Mouse (Mus musculus): ENCODE results near the gene Zfp949. TPM values are rescaled to one million over a fixed set of nuclear protein-coding genes. Genes with fewer than 3 reads are reported as not detected.

Gene Zfp949
- polyA plus RNA-seq, 1 experiment = 1.5 TPM

- no peaks in the 10 kb centered on the region for H3K27me3 ChIP-seq (ENCODE audit: control insufficient read depth, insufficient read depth, insufficient read length)
- no peak overlapping the region for H3ac ChIP-seq (ENCODE audit: control insufficient read depth, insufficient read length, low read depth)
- no peak overlapping the region for H3K4me3 ChIP-seq (ENCODE audit: insufficient read depth, poor library complexity, severe bottlenecking)
- peaks cover 27% of the 10 kb centered on the region for H3K79me2 ChIP-seq (ENCODE audit: control insufficient read depth, insufficient read depth)
- peaks cover 20% of the 10 kb centered on the region for H3K79me3 ChIP-seq (ENCODE audit: low read depth)
- peaks cover 25% of the 10 kb centered on the region for H3K36me3 ChIP-seq (ENCODE audit: control insufficient read depth, insufficient read depth)
- TF ChIP-seq MYOD1 (IDR thresholded peaks at IDR 0.05; ENCODE audit: control insufficient read depth, insufficient read length, low read depth) (no peak), MYOG (IDR thresholded peaks at IDR 0.05; ENCODE audit: control insufficient read depth, extremely low read depth, insufficient read length) (no peak), MAX (IDR thresholded peaks at IDR 0.05) (no peak), FOSL1 (IDR thresholded peaks at IDR 0.05; ENCODE audit: insufficient read depth, low read length, poor library complexity, severe bottlenecking) (no peak), CTCF (IDR thresholded peaks at IDR 0.05; ENCODE audit: control insufficient read depth, insufficient read depth, insufficient read length) (no peak), CEBPB (IDR thresholded peaks at IDR 0.05; ENCODE audit: low read depth) (no peak), USF1 (IDR thresholded peaks at IDR 0.05; ENCODE audit: low read depth) (no peak)
Observed at GRCm38 (mm10) chr9:88519390-88520121, 28.3 kb upstream of the Zfp949 start.

GRCm38 (mm10) chr9:88520122-88520848 lies 27.5 kb upstream of the Zfp949 start:
- Histone ChIP-seq H3ac (ENCODE audit: control insufficient read depth, insufficient read length, low read depth) (no peak overlapping the region), H3K79me3 (ENCODE audit: low read depth) (peaks cover 20% of the 10 kb centered on the region), H3K4me3 (ENCODE audit: insufficient read depth, poor library complexity, severe bottlenecking) (peak overlapping the region; percentile 68), H3K79me2 (ENCODE audit: control insufficient read depth, insufficient read depth) (peaks cover 27% of the 10 kb centered on the region), H3K36me3 (ENCODE audit: control insufficient read depth, insufficient read depth) (peaks cover 25% of the 10 kb centered on the region), H3K27me3 (ENCODE audit: control insufficient read depth, insufficient read depth, insufficient read length) (no peaks in the 10 kb centered on the region)
- TF ChIP-seq MYOD1 (IDR thresholded peaks at IDR 0.05; ENCODE audit: control insufficient read depth, insufficient read length, low read depth) = no peak
- TF ChIP-seq CTCF (IDR thresholded peaks at IDR 0.05; ENCODE audit: control insufficient read depth, insufficient read depth, insufficient read length) = no peak
- no peak for TF ChIP-seq FOSL1 (IDR thresholded peaks at IDR 0.05; ENCODE audit: insufficient read depth, low read length, poor library complexity, severe bottlenecking)
- no peak for TF ChIP-seq CEBPB (IDR thresholded peaks at IDR 0.05; ENCODE audit: low read depth)
- no peak for TF ChIP-seq MYOG (IDR thresholded peaks at IDR 0.05; ENCODE audit: control insufficient read depth, extremely low read depth, insufficient read length)
- TF ChIP-seq USF1 (IDR thresholded peaks at IDR 0.05; ENCODE audit: low read depth) = no peak
- no peak for TF ChIP-seq MAX (IDR thresholded peaks at IDR 0.05)

- peaks cover 20% of the 10 kb centered on the region for H3K79me3 ChIP-seq (ENCODE audit: low read depth)
- H3K36me3 ChIP-seq (ENCODE audit: control insufficient read depth, insufficient read depth) = peaks cover 25% of the 10 kb centered on the region
- H3K79me2 ChIP-seq (ENCODE audit: control insufficient read depth, insufficient read depth) = peaks cover 27% of the 10 kb centered on the region
- TF ChIP-seq MYOD1 (IDR thresholded peaks at IDR 0.05; ENCODE audit: control insufficient read depth, insufficient read length, low read depth) = peak; percentile 16
- no peak for TF ChIP-seq CEBPB (IDR thresholded peaks at IDR 0.05; ENCODE audit: low read depth)
- H3K27me3 ChIP-seq (ENCODE audit: control insufficient read depth, insufficient read depth, insufficient read length) = no peaks in the 10 kb centered on the region
- peak overlapping the region; percentile 59 for H3ac ChIP-seq (ENCODE audit: control insufficient read depth, insufficient read length, low read depth)
- H3K4me3 ChIP-seq (ENCODE audit: insufficient read depth, poor library complexity, severe bottlenecking) = peak overlapping the region; percentile 68
Observed at GRCm38 (mm10) chr9:88520849-88521483, 26.9 kb upstream of the Zfp949 start.

- Histone ChIP-seq H3K36me3 (ENCODE audit: control insufficient read depth, insufficient read depth) (peaks cover 25% of the 10 kb centered on the region), H3K27me3 (ENCODE audit: control insufficient read depth, insufficient read depth, insufficient read length) (no peaks in the 10 kb centered on the region), H3K79me2 (ENCODE audit: control insufficient read depth, insufficient read depth) (peaks cover 27% of the 10 kb centered on the region), H3K4me3 (ENCODE audit: insufficient read depth, poor library complexity, severe bottlenecking) (peak overlapping the region; percentile 68), H3ac (ENCODE audit: control insufficient read depth, insufficient read length, low read depth) (peak overlapping the region; percentile 91), H3K79me3 (ENCODE audit: low read depth) (peaks cover 20% of the 10 kb centered on the region)
- TF ChIP-seq MAX (IDR thresholded peaks at IDR 0.05) = no peak
- TF ChIP-seq CTCF (IDR thresholded peaks at IDR 0.05; ENCODE audit: control insufficient read depth, insufficient read depth, insufficient read length) = no peak
Observed at GRCm38 (mm10) chr9:88521961-88522568, 25.8 kb upstream of the Zfp949 start.

GRCm38 (mm10) chr9:88522569-88523334 lies 25.1 kb upstream of the Zfp949 start:
- Histone ChIP-seq H3K27me3 (ENCODE audit: control insufficient read depth, insufficient read depth, insufficient read length) (no peaks in the 10 kb centered on the region), H3K79me2 (ENCODE audit: control insufficient read depth, insufficient read depth) (peaks cover 27% of the 10 kb centered on the region), H3K4me3 (ENCODE audit: insufficient read depth, poor library complexity, severe bottlenecking) (peak overlapping the region; percentile 68), H3ac (ENCODE audit: control insufficient read depth, insufficient read length, low read depth) (peak overlapping the region; percentile 91), H3K36me3 (ENCODE audit: control insufficient read depth, insufficient read depth) (peaks cover 25% of the 10 kb centered on the region), H3K79me3 (ENCODE audit: low read depth) (peaks cover 20% of the 10 kb centered on the region)
- peak; percentile 54 for TF ChIP-seq CTCF (IDR thresholded peaks at IDR 0.05; ENCODE audit: control insufficient read depth, insufficient read depth, insufficient read length)
- TF ChIP-seq CEBPB (IDR thresholded peaks at IDR 0.05; ENCODE audit: low read depth) = peak; percentile 49
- no peak for TF ChIP-seq MYOD1 (IDR thresholded peaks at IDR 0.05; ENCODE audit: control insufficient read depth, insufficient read length, low read depth)
- peak; percentile 77 for TF ChIP-seq MAX (IDR thresholded peaks at IDR 0.05)
